16 mouse cellular contexts compared by ENCODE assay signal in the genomic region with DNA sequence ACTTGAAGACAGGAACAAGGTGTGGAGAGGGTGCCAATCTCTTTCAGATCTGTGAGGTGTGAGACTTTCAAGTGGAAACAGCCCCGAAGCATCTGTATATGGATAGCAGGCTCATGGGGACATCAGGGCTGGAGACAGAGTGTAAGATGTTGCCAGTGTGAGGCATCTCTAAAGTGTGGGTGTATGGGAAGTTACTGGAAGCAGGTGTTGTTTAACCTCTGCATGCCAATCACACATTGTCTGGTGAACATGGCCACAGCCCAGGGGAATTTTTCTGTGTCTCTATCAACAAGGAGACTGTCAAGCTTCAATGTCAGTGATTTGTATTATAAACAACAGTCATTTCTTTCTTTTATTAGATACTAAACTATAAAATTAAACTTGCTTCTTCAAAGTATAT.
"Had no signal": no experiment of that assay in that cellular context is flagged by ENCODE, and none has a peak within 500 bp of the region (broad histone marks: within the 10 kb centered on the region; RNA-seq: fewer than 3 reads in every experiment).

No protein-coding gene starts in this region.

- H3K4me3 ChIP-seq: neural tube, embryonic 13.5 days; neural tube, embryonic 15.5 days; stomach, embryonic 15.5 days had no signal

- H3K4me2 ChIP-seq: neural tube, embryonic 13.5 days; neural tube, embryonic 15.5 days; stomach, embryonic 15.5 days had no signal

- H3K27ac ChIP-seq: neural tube, embryonic 13.5 days; neural tube, embryonic 15.5 days; stomach, embryonic 15.5 days; stomach, postnatal 0 days had no signal

- H3K36me3 ChIP-seq: neural tube, embryonic 13.5 days; neural tube, embryonic 15.5 days; stomach, embryonic 15.5 days had no signal

- H3K27me3 ChIP-seq: neural tube, embryonic 13.5 days; neural tube, embryonic 15.5 days; stomach, embryonic 15.5 days had no signal

- H3K9ac ChIP-seq: neural tube, embryonic 13.5 days; neural tube, embryonic 15.5 days; stomach, embryonic 15.5 days had no signal

- DNase-seq: retina, postnatal 1 day; right cerebral cortex, adult 18-20 months; right cerebral cortex, postnatal 14 days; right cerebral cortex, postnatal 25 days; right cerebral cortex, postnatal 4 days; spleen, adult 18-20 months; thymus, adult 18-20 months; thymus, adult 2 months; thymus, postnatal 14 days; thymus, postnatal 25 days; thymus, postnatal 36 days; thymus, postnatal 4 days had no signal

- H3K4me1 ChIP-seq: neural tube, embryonic 13.5 days; neural tube, embryonic 15.5 days had no signal
